Mouse (Mus musculus): ENCODE measurements around the gene 1700017D01Rik. TPM values are rescaled to one million over a fixed set of nuclear protein-coding genes. Genes with fewer than 3 reads are reported as not detected.
"Not testable (repeated sequence)": the region's sequence is repeated elsewhere in the genome, so short reads cannot be mapped to it uniquely, and the experiment has no call there.

1700017D01Rik gene
- polyA plus RNA-seq, 1 experiment from 2014 or later: not detected

DNA sequence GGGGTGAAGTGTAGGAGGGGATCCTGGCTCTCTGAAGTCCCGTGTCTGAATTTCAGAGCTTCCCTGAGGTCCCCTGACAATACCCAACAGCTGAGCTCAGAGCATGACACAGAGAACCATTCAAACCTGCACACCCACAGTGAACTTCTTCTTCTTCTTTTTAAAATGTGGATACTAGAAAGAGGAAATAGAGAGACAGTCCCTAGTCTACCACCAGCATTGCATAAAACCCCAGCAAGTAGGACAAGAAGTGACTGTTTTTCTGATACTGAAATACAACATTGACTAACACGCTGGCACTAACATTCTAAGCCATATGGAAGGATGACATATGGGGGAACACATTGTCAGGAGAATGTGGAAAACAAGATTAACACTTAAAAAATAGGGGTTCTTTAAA, 11.3 kb downstream of the 1700017D01Rik start:
- TF ChIP-seq EP300 (IDR thresholded peaks at IDR 0.05) (no peak; the same call in 1 of the 2 replicates), CTCF (IDR thresholded peaks at IDR 0.05) (no peak)
- DNase-seq (ENCODE audit: low spot score) (peak; percentile 54), ATAC-seq (no peak)
- WGBS: 78% methylated on average over 2 of the region's 2 CpGs
- H3K36me3 ChIP-seq (ENCODE audit: insufficient read depth, low read length): no peaks in the 10 kb centered on the region
- H3K4me3 ChIP-seq (ENCODE audit: low read depth, low read length): no peak overlapping the region
- H3K27ac ChIP-seq (ENCODE audit: low read length): no peak overlapping the region
- no peaks in the 10 kb centered on the region for H3K9me3 ChIP-seq (ENCODE audit: low read length)
- no peaks in the 10 kb centered on the region for H3K4me1 ChIP-seq (ENCODE audit: insufficient read depth, low read depth, low read length)
- H3K9ac ChIP-seq (replicated peaks; ENCODE audit: low read depth): no peak overlapping the region
- no peak overlapping the region for H3K4me2 ChIP-seq (replicated peaks; ENCODE audit: low read depth, low read length)
- H3K27me3 ChIP-seq (replicated peaks; ENCODE audit: insufficient read depth, low read length): no peaks in the 10 kb centered on the region

DNA sequence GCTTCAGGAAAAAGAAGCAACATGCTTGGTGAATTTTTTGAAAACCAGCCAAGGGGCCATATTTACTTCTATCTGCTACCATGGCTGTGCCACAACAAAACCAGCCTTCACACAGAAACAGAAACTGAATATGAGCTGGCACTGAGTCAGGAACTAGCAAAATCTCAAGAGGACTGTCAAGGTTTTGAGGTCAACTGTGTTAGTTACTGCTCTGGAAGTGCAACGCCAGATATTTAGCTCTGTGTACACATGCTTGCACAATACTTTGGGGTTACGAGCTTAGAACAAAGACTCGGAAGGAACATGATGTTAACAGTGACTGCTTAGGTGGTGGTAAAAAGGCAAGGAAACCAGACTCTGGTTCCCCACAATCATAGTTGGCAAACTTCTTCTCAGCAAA, 22.9 kb downstream of the 1700017D01Rik start:
- Histone ChIP-seq H3K9me3 (ENCODE audit: low read length) (no peaks in the 10 kb centered on the region), H3K27ac (ENCODE audit: low read length) (no peak overlapping the region), H3K4me3 (ENCODE audit: low read depth, low read length) (no peak overlapping the region), H3K4me2 (replicated peaks; ENCODE audit: low read depth, low read length) (no peak overlapping the region), H3K9ac (replicated peaks; ENCODE audit: low read depth) (no peak overlapping the region), H3K36me3 (ENCODE audit: insufficient read depth, low read length) (no peaks in the 10 kb centered on the region), H3K27me3 (replicated peaks; ENCODE audit: insufficient read depth, low read length) (no peaks in the 10 kb centered on the region), H3K4me1 (ENCODE audit: insufficient read depth, low read depth, low read length) (no peaks in the 10 kb centered on the region)
- DNase-seq (ENCODE audit: low spot score) (peak; percentile 81), ATAC-seq (peak; percentile 84)
- WGBS: 34% methylated on average over 3 of the region's 3 CpGs
- TF ChIP-seq EP300 (IDR thresholded peaks at IDR 0.05) (peak; percentile 50; the same call in 1 of the 2 replicates), CTCF (IDR thresholded peaks at IDR 0.05) (no peak)

DNA sequence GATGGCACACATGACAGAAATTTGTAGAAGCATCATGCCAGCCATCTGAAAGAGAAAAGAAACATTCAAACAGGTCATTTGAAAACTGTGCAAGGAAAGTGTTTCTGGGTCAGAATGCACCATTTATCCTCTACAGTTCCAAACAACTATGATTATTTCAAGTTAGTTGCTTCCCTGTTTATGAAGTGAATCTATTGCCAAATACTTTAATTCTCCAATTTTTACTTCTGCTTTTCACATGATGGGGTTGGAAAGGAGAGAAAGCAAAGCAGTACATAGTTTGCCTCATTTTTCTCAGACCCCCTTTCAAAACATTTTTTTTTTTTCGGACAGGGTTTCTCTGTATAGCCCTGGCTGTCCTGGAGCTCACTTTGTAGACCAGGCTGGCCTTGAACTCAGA, 28.8 kb downstream of the 1700017D01Rik start:
- WGBS: 60% methylated on average over 1 of the region's 1 CpGs
- Histone ChIP-seq H3K27me3 (replicated peaks; ENCODE audit: insufficient read depth, low read length) (no peaks in the 10 kb centered on the region), H3K36me3 (ENCODE audit: insufficient read depth, low read length) (no peaks in the 10 kb centered on the region), H3K9ac (replicated peaks; ENCODE audit: low read depth) (no peak overlapping the region), H3K4me2 (replicated peaks; ENCODE audit: low read depth, low read length) (no peak overlapping the region), H3K27ac (ENCODE audit: low read length) (no peak overlapping the region), H3K4me3 (ENCODE audit: low read depth, low read length) (no peak overlapping the region), H3K4me1 (ENCODE audit: insufficient read depth, low read depth, low read length) (no peaks in the 10 kb centered on the region), H3K9me3 (ENCODE audit: low read length) (no peaks in the 10 kb centered on the region)
- DNase-seq (ENCODE audit: low spot score): no peak
- ATAC-seq: no peak
- TF ChIP-seq CTCF (IDR thresholded peaks at IDR 0.05) (no peak), EP300 (IDR thresholded peaks at IDR 0.05) (no peak)

DNA sequence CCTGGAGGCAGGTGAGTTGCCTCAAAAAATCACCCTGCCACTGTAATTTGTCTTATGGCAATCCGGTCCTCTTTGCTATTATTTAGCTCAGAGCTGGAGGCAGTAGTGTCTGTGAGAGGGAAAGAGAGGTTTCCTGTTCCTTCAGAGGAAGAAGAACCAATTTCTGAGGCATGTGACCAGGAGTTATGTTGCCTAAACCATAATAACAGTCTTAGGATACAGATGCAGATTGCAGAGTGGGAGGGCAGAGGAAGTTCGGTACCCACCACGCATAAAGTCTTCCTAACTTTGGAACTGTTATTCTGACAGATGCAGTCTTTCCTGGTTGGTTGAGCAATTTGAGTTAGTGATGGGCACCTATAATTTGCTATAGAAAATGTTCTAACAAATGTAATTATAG, 32.3 kb downstream of the 1700017D01Rik start:
- Histone ChIP-seq H3K27me3 (replicated peaks; ENCODE audit: insufficient read depth, low read length) (no peaks in the 10 kb centered on the region), H3K9me3 (ENCODE audit: low read length) (no peaks in the 10 kb centered on the region), H3K27ac (ENCODE audit: low read length) (no peak overlapping the region), H3K4me1 (ENCODE audit: insufficient read depth, low read depth, low read length) (no peaks in the 10 kb centered on the region), H3K36me3 (ENCODE audit: insufficient read depth, low read length) (no peaks in the 10 kb centered on the region), H3K4me3 (ENCODE audit: low read depth, low read length) (no peak overlapping the region), H3K4me2 (replicated peaks; ENCODE audit: low read depth, low read length) (no peak overlapping the region), H3K9ac (replicated peaks; ENCODE audit: low read depth) (no peak overlapping the region)
- DNase-seq (ENCODE audit: low spot score) (no peak), ATAC-seq (no peak)
- TF ChIP-seq EP300 (IDR thresholded peaks at IDR 0.05) (no peak), CTCF (IDR thresholded peaks at IDR 0.05) (no peak)
- 74% methylated on average over 3 of the region's 3 CpGs for WGBS

DNA sequence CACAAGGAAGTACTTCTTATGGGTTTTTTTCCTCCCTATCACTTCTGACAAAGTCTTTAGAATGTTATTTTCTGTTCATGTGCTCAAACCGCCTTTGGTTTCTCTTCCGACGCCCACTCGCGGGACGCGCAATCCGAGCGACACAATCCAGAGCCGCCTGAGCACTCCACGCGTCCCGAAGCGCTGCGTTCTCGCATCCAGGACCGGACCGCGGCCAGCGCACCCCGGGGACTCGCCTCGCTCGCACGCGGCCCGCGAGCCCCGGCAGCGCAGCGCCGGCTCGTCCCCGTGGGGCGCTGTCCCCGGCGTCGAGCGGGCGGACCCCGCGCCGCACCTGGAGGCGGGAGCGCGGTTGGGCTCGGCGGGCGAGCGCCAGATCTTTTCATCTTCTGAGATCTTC, 38.5 kb downstream of the 1700017D01Rik start:
- H3K9me3 ChIP-seq (ENCODE audit: low read length); H3K27ac ChIP-seq (ENCODE audit: low read length); DNase-seq (ENCODE audit: low spot score); H3K4me1 ChIP-seq (ENCODE audit: insufficient read depth, low read depth, low read length); H3K36me3 ChIP-seq (ENCODE audit: insufficient read depth, low read length); H3K9ac ChIP-seq (replicated peaks; ENCODE audit: low read depth); H3K27me3 ChIP-seq (replicated peaks; ENCODE audit: insufficient read depth, low read length); ATAC-seq: not testable (repeated sequence)
- H3K4me2 ChIP-seq (replicated peaks; ENCODE audit: low read depth, low read length): peak overlapping the region; percentile 36; the same call in 1 of the 2 replicates
- 4% methylated on average over 47 of the region's 50 CpGs for WGBS
- peak overlapping the region; percentile 25; the same call in 1 of the 2 replicates for H3K4me3 ChIP-seq (ENCODE audit: low read depth, low read length)

DNA sequence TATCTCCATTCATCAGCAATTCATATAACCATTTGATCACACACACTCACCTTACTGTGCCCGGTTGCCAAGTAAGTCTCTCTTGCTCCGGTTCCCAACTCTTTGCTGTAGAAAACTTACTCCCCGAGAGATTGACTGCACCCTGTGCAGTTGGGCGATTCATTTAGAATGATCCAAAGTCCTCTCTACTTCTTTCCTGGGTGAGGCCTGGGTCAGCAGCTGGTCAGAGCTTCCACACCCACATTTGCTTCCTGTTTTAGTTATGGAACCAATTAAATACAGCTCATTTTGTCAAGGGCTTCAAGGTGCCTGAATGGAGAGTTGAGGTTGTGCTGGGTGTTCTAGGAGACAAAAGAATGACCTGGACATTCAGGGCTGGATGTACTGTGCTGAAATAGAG, 49.7 kb downstream of the 1700017D01Rik start, which contains the start of gene Ms4a8a:
TSS of gene Ms4a8a (minus strand) at position 169 of the 400 bp plus-strand sequence.
- no peak for ATAC-seq
- H3K4me1 ChIP-seq (ENCODE audit: insufficient read depth, low read depth, low read length): no peaks in the 10 kb centered on the region
- H3K4me3 ChIP-seq (ENCODE audit: low read depth, low read length): no peak within 1 kb of the TSS
- WGBS: 76% methylated on average over 4 of the region's 4 CpGs
- no peak within 1 kb of the TSS for H3K4me2 ChIP-seq (replicated peaks; ENCODE audit: low read depth, low read length)
- H3K9ac ChIP-seq (replicated peaks; ENCODE audit: low read depth): no peak within 1 kb of the TSS
- no peaks in the 10 kb centered on the region for H3K9me3 ChIP-seq (ENCODE audit: low read length)
- no peaks in the 10 kb centered on the region for H3K27me3 ChIP-seq (replicated peaks; ENCODE audit: insufficient read depth, low read length)
- no peaks in the 10 kb centered on the region for H3K36me3 ChIP-seq (ENCODE audit: insufficient read depth, low read length)
- DNase-seq (ENCODE audit: low spot score): no peak
- TF ChIP-seq EP300 (IDR thresholded peaks at IDR 0.05): no peak
- TF ChIP-seq CTCF (IDR thresholded peaks at IDR 0.05): no peak
- H3K27ac ChIP-seq (ENCODE audit: low read length): no peak within 1 kb of the TSS

DNA sequence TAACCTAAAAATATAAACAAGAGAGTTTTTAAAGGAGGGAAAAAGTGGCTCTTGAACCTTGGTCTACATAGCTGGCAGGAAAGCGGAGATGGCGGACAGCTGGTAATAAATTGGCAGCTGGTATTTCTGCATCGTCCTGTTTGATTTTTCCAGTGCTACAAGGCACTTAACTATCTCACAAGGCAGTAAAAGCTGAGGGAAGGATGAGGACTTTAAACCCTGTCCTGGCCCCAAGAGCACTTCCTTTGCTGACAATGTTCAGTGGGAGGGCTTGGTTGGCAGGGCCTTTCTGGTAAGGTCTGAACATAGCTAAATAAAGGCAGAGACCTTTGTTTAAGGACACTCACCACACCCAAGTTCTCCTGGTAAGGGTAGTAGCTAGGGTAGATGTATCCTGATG, 60.3 kb downstream of the 1700017D01Rik start:
- H3K4me2 ChIP-seq (replicated peaks; ENCODE audit: low read depth, low read length): no peak overlapping the region
- H3K27ac ChIP-seq (ENCODE audit: low read length): no peak overlapping the region
- ATAC-seq (no peak), DNase-seq (ENCODE audit: low spot score) (no peak)
- no peak overlapping the region for H3K9ac ChIP-seq (replicated peaks; ENCODE audit: low read depth)
- H3K27me3 ChIP-seq (replicated peaks; ENCODE audit: insufficient read depth, low read length): no peaks in the 10 kb centered on the region
- no peaks in the 10 kb centered on the region for H3K36me3 ChIP-seq (ENCODE audit: insufficient read depth, low read length)
- no peak overlapping the region for H3K4me3 ChIP-seq (ENCODE audit: low read depth, low read length)
- H3K4me1 ChIP-seq (ENCODE audit: insufficient read depth, low read depth, low read length): no peaks in the 10 kb centered on the region
- TF ChIP-seq CTCF (IDR thresholded peaks at IDR 0.05): no peak
- no peak for TF ChIP-seq EP300 (IDR thresholded peaks at IDR 0.05)
- 73% methylated on average over 3 of the region's 3 CpGs for WGBS
- H3K9me3 ChIP-seq (ENCODE audit: low read length): no peaks in the 10 kb centered on the region
